Mouse (Mus musculus): ENCODE measurements at regions not wholly inside any gene's neighbourhood (a gene's known extent, or its start where the extent isn't known, plus 50 kb on each side); places are given as distances from the start of the nearest gene placed in this dataset.

DNA sequence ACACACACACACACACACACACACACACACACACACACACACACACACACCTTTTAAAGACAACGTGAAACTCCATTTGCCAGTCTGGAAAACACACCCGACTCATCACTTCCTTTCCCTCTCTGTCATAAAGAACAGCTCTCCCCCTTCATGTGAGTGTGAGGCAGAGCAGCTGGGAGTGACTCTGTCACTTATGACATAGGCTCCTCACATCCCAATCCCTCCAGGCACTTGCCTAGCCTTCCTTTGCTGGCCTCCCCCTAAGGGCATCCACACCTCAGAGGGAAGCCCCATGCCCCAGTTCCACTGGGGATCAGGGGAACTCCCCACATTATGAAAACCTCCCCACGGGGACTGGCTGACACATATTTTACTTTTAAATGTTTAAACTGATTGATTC, 257.5 kb downstream of the Tshz3 start:
- no peak for ATAC-seq (replicated peaks; ENCODE audit: insufficient number of reproducible peaks, low FRiP score, low TSS enrichment)
- no peak overlapping the region for H3K4me3 ChIP-seq (ENCODE audit: low read depth, low read length)
- H3K36me3 ChIP-seq (ENCODE audit: control insufficient read depth, insufficient read depth, low read length) = no peaks in the 10 kb centered on the region
- 59% methylated on average over 3 of the region's 3 CpGs for WGBS (ENCODE audit: insufficient replicate concordance)
- H3K9ac ChIP-seq (ENCODE audit: low read depth, low read length) = no peak overlapping the region
- H3K4me2 ChIP-seq = no peak overlapping the region
- peaks cover 3% of the 10 kb centered on the region; the same call in 1 of the 2 replicates for H3K4me1 ChIP-seq (ENCODE audit: control insufficient read depth, insufficient read depth, low read length)
- no peak overlapping the region for H3K27ac ChIP-seq (ENCODE audit: low read depth, low read length)
- no peaks in the 10 kb centered on the region for H3K27me3 ChIP-seq (ENCODE audit: control insufficient read depth, insufficient read depth, low read length)
- no peaks in the 10 kb centered on the region for H3K9me3 ChIP-seq (replicated peaks; ENCODE audit: control insufficient read depth, low read length)

DNA sequence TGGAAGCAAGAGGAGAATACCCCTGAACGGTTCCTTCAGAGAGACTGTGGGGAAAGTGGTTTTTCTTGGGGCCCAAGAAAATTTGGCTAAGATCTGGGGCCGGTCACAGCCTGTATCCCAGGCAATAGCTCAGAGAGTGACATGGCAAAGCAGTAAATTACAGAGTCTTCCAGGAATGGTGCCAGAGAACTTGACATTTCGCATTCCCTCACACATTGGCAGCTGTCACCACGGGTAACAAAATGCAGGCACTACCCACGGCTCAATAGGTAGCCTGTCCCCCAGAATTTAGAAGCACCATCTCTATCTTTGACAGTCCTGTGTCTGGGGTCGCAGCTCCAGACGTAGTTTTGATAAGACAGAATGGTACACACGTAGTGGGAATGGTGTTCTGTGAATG, 260.3 kb downstream of the Tshz3 start:
- H3K4me2 ChIP-seq = no peak overlapping the region
- peak overlapping the region; percentile 50 for H3K27ac ChIP-seq (ENCODE audit: low read depth, low read length)
- no peak overlapping the region for H3K9ac ChIP-seq (ENCODE audit: low read depth, low read length)
- H3K4me1 ChIP-seq (ENCODE audit: control insufficient read depth, insufficient read depth, low read length) = peaks cover 3% of the 10 kb centered on the region; the same call in 1 of the 2 replicates
- H3K4me3 ChIP-seq (ENCODE audit: low read depth, low read length) = no peak overlapping the region
- ATAC-seq (replicated peaks; ENCODE audit: insufficient number of reproducible peaks, low FRiP score, low TSS enrichment) = no peak
- no peaks in the 10 kb centered on the region for H3K36me3 ChIP-seq (ENCODE audit: control insufficient read depth, insufficient read depth, low read length)
- no peaks in the 10 kb centered on the region for H3K9me3 ChIP-seq (replicated peaks; ENCODE audit: control insufficient read depth, low read length)
- H3K27me3 ChIP-seq (ENCODE audit: control insufficient read depth, insufficient read depth, low read length) = no peaks in the 10 kb centered on the region
- 40% methylated on average over 8 of the region's 8 CpGs for WGBS (ENCODE audit: insufficient replicate concordance)

DNA sequence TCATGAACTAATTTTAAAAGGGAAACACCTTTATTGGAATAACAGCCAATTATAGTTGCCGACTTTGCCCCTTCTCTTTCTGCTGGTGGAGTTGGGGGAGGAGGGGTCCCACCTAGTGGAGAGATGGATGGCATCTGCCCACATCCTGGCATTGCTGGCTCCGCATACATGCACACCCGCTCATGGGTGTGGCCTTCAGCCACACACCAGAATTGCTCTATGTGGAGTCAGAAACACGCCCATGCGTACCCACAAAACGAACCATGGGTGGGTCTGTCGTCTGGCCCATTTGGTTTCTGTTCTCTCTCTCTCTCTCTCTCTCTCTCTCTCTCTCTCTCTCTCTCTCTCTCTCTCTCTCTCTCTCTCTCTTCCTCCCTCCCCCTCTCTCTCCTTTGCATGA, 273.9 kb downstream of the Tshz3 start:
- WGBS (ENCODE audit: insufficient replicate concordance) = 68% methylated on average over 7 of the region's 7 CpGs
- H3K4me2 ChIP-seq = no peak overlapping the region
- no peak overlapping the region for H3K4me3 ChIP-seq (ENCODE audit: low read depth, low read length)
- no peak overlapping the region for H3K9ac ChIP-seq (ENCODE audit: low read depth, low read length)
- H3K4me1 ChIP-seq (ENCODE audit: control insufficient read depth, insufficient read depth, low read length) = no peaks in the 10 kb centered on the region
- no peak overlapping the region for H3K27ac ChIP-seq (ENCODE audit: low read depth, low read length)
- H3K9me3 ChIP-seq (replicated peaks; ENCODE audit: control insufficient read depth, low read length) = no peaks in the 10 kb centered on the region
- H3K36me3 ChIP-seq (ENCODE audit: control insufficient read depth, insufficient read depth, low read length) = no peaks in the 10 kb centered on the region
- no peak for ATAC-seq (replicated peaks; ENCODE audit: insufficient number of reproducible peaks, low FRiP score, low TSS enrichment)
- no peaks in the 10 kb centered on the region for H3K27me3 ChIP-seq (ENCODE audit: control insufficient read depth, insufficient read depth, low read length)

DNA sequence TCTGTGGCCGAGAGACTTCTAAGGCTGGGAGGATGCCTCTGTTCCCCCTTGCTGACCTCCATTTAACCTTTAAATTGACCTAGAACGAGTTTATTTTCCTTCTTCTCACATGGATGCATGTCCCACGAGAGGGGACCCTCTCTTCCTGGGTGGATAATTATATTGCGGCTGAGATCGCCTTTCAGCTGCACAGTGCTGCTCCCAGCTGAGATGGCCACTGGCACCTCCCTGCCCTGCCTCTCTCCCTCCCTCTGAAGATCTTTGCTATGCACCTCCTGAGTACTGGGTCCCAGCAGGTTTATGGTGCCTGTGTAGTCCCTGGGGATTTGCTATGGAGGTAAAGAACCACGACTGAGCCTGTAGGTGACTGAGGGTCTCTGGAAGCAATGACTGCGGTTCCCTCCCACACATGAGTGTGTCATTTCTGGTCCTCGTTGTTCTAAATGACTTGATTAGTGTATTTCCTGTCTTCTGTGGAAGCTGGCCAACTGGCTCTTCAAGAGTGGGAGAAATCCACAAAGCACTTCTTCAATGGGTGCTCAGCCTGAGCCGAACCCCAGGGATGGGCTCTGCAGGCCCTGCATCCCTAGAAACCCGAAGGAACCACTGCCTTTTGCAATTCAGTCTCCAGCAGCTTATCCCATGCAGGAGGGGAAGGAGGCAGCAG, 275.9 kb downstream of the Tshz3 start:
- Histone ChIP-seq H3K9me3 (replicated peaks; ENCODE audit: control insufficient read depth, low read length) (no peaks in the 10 kb centered on the region), H3K9ac (ENCODE audit: low read depth, low read length) (no peak overlapping the region), H3K4me2 (no peak overlapping the region), H3K4me3 (ENCODE audit: low read depth, low read length) (no peak overlapping the region), H3K4me1 (ENCODE audit: control insufficient read depth, insufficient read depth, low read length) (no peaks in the 10 kb centered on the region), H3K36me3 (ENCODE audit: control insufficient read depth, insufficient read depth, low read length) (no peaks in the 10 kb centered on the region), H3K27me3 (ENCODE audit: control insufficient read depth, insufficient read depth, low read length) (no peaks in the 10 kb centered on the region), H3K27ac (ENCODE audit: low read depth, low read length) (no peak overlapping the region)
- ATAC-seq (replicated peaks; ENCODE audit: insufficient number of reproducible peaks, low FRiP score, low TSS enrichment) = no peak
- WGBS (ENCODE audit: insufficient replicate concordance) = 50% methylated on average over 10 of the region's 10 CpGs

DNA sequence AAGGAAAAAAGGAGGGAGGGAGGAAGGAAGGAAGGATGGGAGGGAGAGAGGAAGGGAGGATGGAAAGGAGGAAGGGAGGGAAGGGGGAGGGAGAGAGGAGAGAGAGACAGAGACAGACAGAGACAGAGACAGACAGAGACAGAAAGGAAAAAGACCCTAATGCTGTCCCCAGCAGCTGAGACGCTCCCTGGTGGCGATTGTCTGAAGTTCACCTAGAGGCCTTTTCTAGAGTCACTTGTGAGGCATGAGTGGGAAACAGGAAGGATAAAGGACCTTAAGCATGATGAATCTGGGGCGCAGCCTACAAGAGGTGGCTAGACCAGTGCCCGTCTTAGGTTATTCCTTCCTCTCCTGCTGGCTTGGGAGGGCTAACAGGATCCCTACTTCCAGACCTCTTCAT, 276.7 kb downstream of the Tshz3 start:
- no peak overlapping the region for H3K4me3 ChIP-seq (ENCODE audit: low read depth, low read length)
- H3K36me3 ChIP-seq (ENCODE audit: control insufficient read depth, insufficient read depth, low read length) = no peaks in the 10 kb centered on the region
- H3K9ac ChIP-seq (ENCODE audit: low read depth, low read length) = no peak overlapping the region
- no peaks in the 10 kb centered on the region for H3K9me3 ChIP-seq (replicated peaks; ENCODE audit: control insufficient read depth, low read length)
- ATAC-seq (replicated peaks; ENCODE audit: insufficient number of reproducible peaks, low FRiP score, low TSS enrichment) = no peak
- no peak overlapping the region for H3K27ac ChIP-seq (ENCODE audit: low read depth, low read length)
- WGBS (ENCODE audit: insufficient replicate concordance) = 40% methylated on average over 4 of the region's 4 CpGs
- no peak overlapping the region for H3K4me2 ChIP-seq
- H3K27me3 ChIP-seq (ENCODE audit: control insufficient read depth, insufficient read depth, low read length) = no peaks in the 10 kb centered on the region
- H3K4me1 ChIP-seq (ENCODE audit: control insufficient read depth, insufficient read depth, low read length) = no peaks in the 10 kb centered on the region

DNA sequence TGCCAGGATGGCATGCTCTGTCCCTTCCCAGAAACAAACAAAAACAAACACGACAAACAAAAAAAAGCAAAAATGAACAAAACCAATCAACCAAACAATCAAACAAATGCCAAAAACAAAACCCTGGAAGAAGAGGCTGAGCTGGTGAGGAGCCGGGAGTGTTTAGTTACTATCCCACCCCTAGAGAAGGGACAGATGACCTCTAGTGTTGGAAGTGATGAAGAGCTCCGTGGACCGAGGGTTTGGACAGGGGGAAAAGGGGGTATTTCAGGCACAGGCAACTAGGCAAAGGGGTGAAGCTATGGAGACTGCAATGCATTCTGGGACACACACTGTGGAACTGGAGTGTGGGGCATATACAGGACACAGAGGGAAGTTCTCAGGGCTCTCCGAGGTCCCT, 277.6 kb downstream of the Tshz3 start:
- no peaks in the 10 kb centered on the region for H3K27me3 ChIP-seq (ENCODE audit: control insufficient read depth, insufficient read depth, low read length)
- no peaks in the 10 kb centered on the region for H3K9me3 ChIP-seq (replicated peaks; ENCODE audit: control insufficient read depth, low read length)
- H3K27ac ChIP-seq (ENCODE audit: low read depth, low read length) = no peak overlapping the region
- peak overlapping the region; percentile 33; the same call in 1 of the 2 replicates for H3K4me2 ChIP-seq
- ATAC-seq (replicated peaks; ENCODE audit: insufficient number of reproducible peaks, low FRiP score, low TSS enrichment) = no peak
- H3K4me1 ChIP-seq (ENCODE audit: control insufficient read depth, insufficient read depth, low read length) = no peaks in the 10 kb centered on the region
- no peak overlapping the region for H3K9ac ChIP-seq (ENCODE audit: low read depth, low read length)
- WGBS (ENCODE audit: insufficient replicate concordance) = 16% methylated on average over 5 of the region's 5 CpGs
- no peak overlapping the region for H3K4me3 ChIP-seq (ENCODE audit: low read depth, low read length)
- no peaks in the 10 kb centered on the region for H3K36me3 ChIP-seq (ENCODE audit: control insufficient read depth, insufficient read depth, low read length)

DNA sequence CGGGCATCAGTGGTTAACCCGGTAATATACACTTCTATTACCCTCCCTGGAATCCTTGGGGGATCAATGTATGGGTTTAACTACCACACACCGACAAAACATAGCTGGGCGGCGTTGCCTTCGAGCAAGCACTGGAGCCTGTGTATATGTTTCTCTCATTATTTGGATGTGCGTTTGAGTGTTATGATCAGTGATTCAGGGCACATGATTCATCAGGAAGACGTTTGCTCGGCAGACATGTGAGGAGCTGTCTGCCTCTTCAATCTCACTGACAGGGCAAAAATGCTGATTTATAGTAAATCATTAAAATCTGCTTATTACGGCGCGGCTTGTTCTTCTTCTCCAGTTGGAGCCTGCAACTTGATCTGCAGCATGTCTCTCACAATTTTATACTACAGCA, 279.9 kb downstream of the Tshz3 start:
- Histone ChIP-seq H3K4me3 (ENCODE audit: low read depth, low read length) (no peak overlapping the region), H3K9me3 (replicated peaks; ENCODE audit: control insufficient read depth, low read length) (no peaks in the 10 kb centered on the region), H3K4me2 (no peak overlapping the region), H3K4me1 (ENCODE audit: control insufficient read depth, insufficient read depth, low read length) (no peaks in the 10 kb centered on the region), H3K36me3 (ENCODE audit: control insufficient read depth, insufficient read depth, low read length) (no peaks in the 10 kb centered on the region), H3K27ac (ENCODE audit: low read depth, low read length) (no peak overlapping the region), H3K9ac (ENCODE audit: low read depth, low read length) (no peak overlapping the region), H3K27me3 (ENCODE audit: control insufficient read depth, insufficient read depth, low read length) (no peaks in the 10 kb centered on the region)
- no peak for ATAC-seq (replicated peaks; ENCODE audit: insufficient number of reproducible peaks, low FRiP score, low TSS enrichment)
- 81% methylated on average over 12 of the region's 12 CpGs for WGBS (ENCODE audit: insufficient replicate concordance)

DNA sequence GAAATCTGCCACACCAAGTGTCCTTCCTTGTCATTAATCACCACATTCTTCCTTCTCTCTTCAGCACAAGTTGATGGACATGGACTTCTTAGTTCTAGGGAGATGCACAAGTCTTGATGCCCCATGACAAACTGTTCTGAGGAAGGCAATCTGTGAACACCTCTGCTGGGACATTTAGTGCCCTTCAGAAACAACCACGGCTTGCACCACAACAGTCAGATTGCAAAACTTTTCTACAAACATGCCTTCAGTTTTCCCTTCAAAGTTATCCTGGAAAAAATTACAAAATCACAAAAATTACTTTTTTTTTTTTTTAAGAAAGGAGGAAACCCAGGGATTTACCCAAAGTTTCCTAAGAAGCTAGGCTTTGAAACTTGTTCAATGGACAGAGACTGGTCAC, 291.5 kb downstream of the Tshz3 start:
- Histone ChIP-seq H3K27ac (ENCODE audit: low read depth, low read length) (no peak overlapping the region), H3K4me2 (no peak overlapping the region), H3K4me1 (ENCODE audit: control insufficient read depth, insufficient read depth, low read length) (no peaks in the 10 kb centered on the region), H3K9ac (ENCODE audit: low read depth, low read length) (no peak overlapping the region), H3K4me3 (ENCODE audit: low read depth, low read length) (no peak overlapping the region), H3K36me3 (ENCODE audit: control insufficient read depth, insufficient read depth, low read length) (no peaks in the 10 kb centered on the region), H3K27me3 (ENCODE audit: control insufficient read depth, insufficient read depth, low read length) (no peaks in the 10 kb centered on the region), H3K9me3 (replicated peaks; ENCODE audit: control insufficient read depth, low read length) (0 out of 2 replicates have a peak, but pooled peaks cover 2% of the 10 kb centered on the region)
- ATAC-seq (replicated peaks; ENCODE audit: insufficient number of reproducible peaks, low FRiP score, low TSS enrichment) = no peak
- 82% methylated on average over 1 of the region's 1 CpGs for WGBS (ENCODE audit: insufficient replicate concordance)

DNA sequence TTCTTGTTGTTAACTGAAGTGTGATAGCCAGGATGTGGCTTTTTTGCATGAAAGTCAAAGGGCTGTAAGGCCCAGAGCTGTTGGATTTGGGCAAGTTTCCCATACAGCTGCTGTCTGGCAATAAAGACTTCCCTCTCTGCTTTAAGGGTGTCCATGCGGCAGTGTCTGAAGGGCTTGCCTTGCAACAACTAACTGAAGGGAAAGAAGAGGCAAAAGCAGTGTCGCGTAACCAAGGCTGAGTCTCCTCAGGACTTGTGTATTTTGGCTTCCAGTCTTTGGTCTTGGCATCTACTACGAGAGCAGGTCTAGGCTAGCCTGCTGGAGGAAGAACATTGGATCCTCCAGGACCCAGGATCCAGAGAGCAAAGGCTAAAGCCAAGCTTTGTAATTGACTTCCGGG, 306.7 kb downstream of the Tshz3 start:
- H3K4me3 ChIP-seq (ENCODE audit: low read depth, low read length) = no peak overlapping the region
- 71% methylated on average over 5 of the region's 5 CpGs for WGBS (ENCODE audit: insufficient replicate concordance)
- no peak for ATAC-seq (replicated peaks; ENCODE audit: insufficient number of reproducible peaks, low FRiP score, low TSS enrichment)

More for the DNA sequence above, 306.7 kb downstream of the Tshz3 start:
- no peaks in the 10 kb centered on the region for H3K27me3 ChIP-seq (ENCODE audit: control insufficient read depth, insufficient read depth, low read length)
- H3K27ac ChIP-seq (ENCODE audit: low read depth, low read length) = no peak overlapping the region
- no peak overlapping the region for H3K9ac ChIP-seq (ENCODE audit: low read depth, low read length)
- no peaks in the 10 kb centered on the region for H3K9me3 ChIP-seq (replicated peaks; ENCODE audit: control insufficient read depth, low read length)
- no peaks in the 10 kb centered on the region for H3K4me1 ChIP-seq (ENCODE audit: control insufficient read depth, insufficient read depth, low read length)
- no peaks in the 10 kb centered on the region for H3K36me3 ChIP-seq (ENCODE audit: control insufficient read depth, insufficient read depth, low read length)
- H3K4me2 ChIP-seq = no peak overlapping the region

All from heart, embryonic 11.5 days (tissue).